Mouse (Mus musculus) liver, embryonic 14.5 days (tissue): ENCODE results near the gene P2rx2.

Source experiments
- CTCF ChIP-seq: IDR thresholded peaks from 2 replicates; pipeline ENCODE4 v1.5.1; 2016; ENCODE audit warnings: antibody characterized with exemption, low read depth, control low read depth
- EP300 ChIP-seq: IDR thresholded peaks from 2 replicates; pipeline ENCODE4 v1.6.1; 2016; ENCODE audit warnings: antibody characterized with exemption, low read depth

DNA sequence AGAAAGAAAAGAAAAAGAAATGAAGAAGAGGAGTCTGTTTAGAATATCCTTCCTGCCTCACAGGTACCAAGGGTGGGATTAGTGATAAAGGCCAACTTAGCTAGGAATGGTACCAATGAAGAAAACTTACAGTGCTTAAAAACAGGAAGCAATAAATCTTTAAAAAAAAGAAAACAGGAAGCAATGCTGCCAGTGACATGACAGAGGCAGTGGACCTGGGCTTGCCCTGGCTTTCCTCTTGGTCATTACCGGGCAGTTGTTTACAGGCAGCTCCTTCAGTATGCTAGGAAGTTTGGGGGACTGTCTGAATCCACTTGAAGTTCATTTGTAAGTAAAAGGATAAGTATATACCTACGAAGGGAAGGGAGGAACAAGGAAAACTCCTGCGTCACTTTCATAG is 12.5 kb downstream of the P2rx2 start:
- TF ChIP-seq CTCF (no peak), EP300 (no peak)
